Mouse (Mus musculus): ENCODE measurements around the gene Was.
"Not testable (repeated sequence)": the region's sequence is repeated elsewhere in the genome, so short reads cannot be mapped to it uniquely, and the experiment has no call there.

Was gene

GRCm38 (mm10) chrX:8090346-8090953 is at the start of gene Was:
Was (minus strand) TSS chrX:8090498.
- peak in 1 of 2 experiments; percentile 33 for DNase-seq (ENCODE audit: inconsistent age in 2 of 2, low spot score in 1 of 2)

GRCm38 (mm10) chrX:8139480-8139879 is 49.2 kb upstream of the Was start:
- DNase-seq (ENCODE audit: inconsistent age in 2 of 2, low spot score in 1 of 2) = no peak

- DNase-seq (ENCODE audit: inconsistent age in 2 of 2, low spot score in 1 of 2) = peak in 1 of 2 experiments; percentile 44
Measured at GRCm38 (mm10) chrX:8135886-8136285, 45.6 kb upstream of the Was start.

GRCm38 (mm10) chrX:8132017-8132976 is 42.0 kb upstream of the Was start, which contains the start of gene Wdr13:
Wdr13 (minus strand) TSS chrX:8132892.
- peak; percentile 93 to 96 for DNase-seq (ENCODE audit: inconsistent age in 2 of 2, low spot score in 1 of 2)

GRCm38 (mm10) chrX:8131393-8131792 is 41.1 kb upstream of the Was start:
- peak; percentile 38 to 52 for DNase-seq (ENCODE audit: inconsistent age in 2 of 2, low spot score in 1 of 2)

GRCm38 (mm10) chrX:8125235-8125634 is 34.9 kb upstream of the Was start:
- DNase-seq (ENCODE audit: inconsistent age in 2 of 2, low spot score in 1 of 2) = no peak

GRCm38 (mm10) chrX:8123821-8124470 is 33.6 kb upstream of the Was start:
- no peak for DNase-seq (ENCODE audit: inconsistent age in 2 of 2, low spot score in 1 of 2)

GRCm38 (mm10) chrX:8117264-8117663 is 27.0 kb upstream of the Was start:
- DNase-seq (ENCODE audit: inconsistent age in 2 of 2, low spot score in 1 of 2) = no peak

GRCm38 (mm10) chrX:8115275-8115674 is 25.0 kb upstream of the Was start:
- DNase-seq (ENCODE audit: inconsistent age in 2 of 2, low spot score in 1 of 2) = peak in 1 of 2 experiments; percentile 27

GRCm38 (mm10) chrX:8105019-8105418 is 14.7 kb upstream of the Was start:
- no peak for DNase-seq (ENCODE audit: inconsistent age in 2 of 2, low spot score in 1 of 2)

- DNase-seq (ENCODE audit: inconsistent age in 2 of 2, low spot score in 1 of 2) = peak; percentile 27 to 49
Measured at GRCm38 (mm10) chrX:8102213-8102668, 11.9 kb upstream of the Was start.

- peak in 1 of 2 experiments; percentile 30 for DNase-seq (ENCODE audit: inconsistent age in 2 of 2, low spot score in 1 of 2)
Measured at GRCm38 (mm10) chrX:8101017-8101416, 10.7 kb upstream of the Was start.

GRCm38 (mm10) chrX:8099435-8099834 is 9.1 kb upstream of the Was start:
- no peak for DNase-seq (ENCODE audit: inconsistent age in 2 of 2, low spot score in 1 of 2)

- DNase-seq (ENCODE audit: inconsistent age in 2 of 2, low spot score in 1 of 2) = peak; percentile 96 to 97
Measured at GRCm38 (mm10) chrX:8096787-8097242, 6.5 kb upstream of the Was start.

GRCm38 (mm10) chrX:8096068-8096786 is 5.9 kb upstream of the Was start:
- DNase-seq (ENCODE audit: inconsistent age in 2 of 2, low spot score in 1 of 2) = peak; percentile 89 to 97

GRCm38 (mm10) chrX:8095546-8095945 is 5.2 kb upstream of the Was start:
- no peak for DNase-seq (ENCODE audit: inconsistent age in 2 of 2, low spot score in 1 of 2)

GRCm38 (mm10) chrX:8090954-8091347 is 653 bp upstream of the Was start:
- not testable (repeated sequence) for DNase-seq (ENCODE audit: inconsistent age in 2 of 2, low spot score in 1 of 2)

- DNase-seq (ENCODE audit: inconsistent age in 2 of 2, low spot score in 1 of 2) = no peak
Measured at GRCm38 (mm10) chrX:8089746-8090145, 552 bp downstream of the Was start.

GRCm38 (mm10) chrX:8085611-8086010 is 4.7 kb downstream of the Was start:
- DNase-seq (ENCODE audit: inconsistent age in 2 of 2, low spot score in 1 of 2) = no peak

GRCm38 (mm10) chrX:8084771-8085259 is 5.5 kb downstream of the Was start:
- no peak for DNase-seq (ENCODE audit: inconsistent age in 2 of 2, low spot score in 1 of 2)
